Mouse (Mus musculus) gonadal fat pad, adult 2 months (tissue): ENCODE results near the gene Lrsam1. TPM values are rescaled to one million over a fixed set of nuclear protein-coding genes. Genes with fewer than 3 reads are reported as not detected.

ENCODE experiments used
- DNase-seq: peaks from one replicate; pipeline ENCODE4 v3.0.0-alpha.2; 2012; ENCODE audit warnings: low read depth
- polyA plus RNA-seq: library from polyadenylated mRNA; depleted of rRNA; stranded (reverse); fragments of >200 nt; gene quantifications from 2 replicates; pipeline ENCODE4 v1.2.3, GENCODE M21; 2012

Lrsam1 gene
- polyA plus RNA-seq, 1 experiment = 19.3 TPM

GRCm38 (mm10) chr2:32966689-32967631, 5.5 kb upstream of the Lrsam1 start:
- DNase-seq = no peak

DNA sequence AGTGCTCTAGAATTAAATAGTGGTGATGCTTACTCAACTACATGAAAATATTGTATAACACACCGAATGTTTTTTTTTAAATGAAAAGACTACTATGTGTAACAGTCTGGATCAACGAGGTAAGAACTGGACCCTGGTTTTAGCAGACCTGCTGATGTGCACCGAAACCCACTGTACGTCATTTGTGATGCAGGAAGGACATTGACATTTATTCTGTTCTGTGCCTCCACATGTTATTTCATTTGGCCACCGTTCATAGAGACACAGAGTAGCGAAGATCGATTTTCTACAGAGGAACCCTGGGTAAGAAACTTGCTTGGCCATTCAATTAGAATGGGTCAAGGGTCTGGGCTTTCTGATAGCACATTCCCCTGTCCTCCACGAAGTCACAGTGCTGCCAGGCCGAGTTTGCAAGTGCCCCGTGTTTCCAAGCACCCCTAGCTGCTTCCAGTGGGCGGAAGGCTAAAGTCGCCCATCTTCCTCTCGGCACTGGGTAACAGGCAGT, 4.8 kb upstream of the Lrsam1 start:
- no peak for DNase-seq

DNA sequence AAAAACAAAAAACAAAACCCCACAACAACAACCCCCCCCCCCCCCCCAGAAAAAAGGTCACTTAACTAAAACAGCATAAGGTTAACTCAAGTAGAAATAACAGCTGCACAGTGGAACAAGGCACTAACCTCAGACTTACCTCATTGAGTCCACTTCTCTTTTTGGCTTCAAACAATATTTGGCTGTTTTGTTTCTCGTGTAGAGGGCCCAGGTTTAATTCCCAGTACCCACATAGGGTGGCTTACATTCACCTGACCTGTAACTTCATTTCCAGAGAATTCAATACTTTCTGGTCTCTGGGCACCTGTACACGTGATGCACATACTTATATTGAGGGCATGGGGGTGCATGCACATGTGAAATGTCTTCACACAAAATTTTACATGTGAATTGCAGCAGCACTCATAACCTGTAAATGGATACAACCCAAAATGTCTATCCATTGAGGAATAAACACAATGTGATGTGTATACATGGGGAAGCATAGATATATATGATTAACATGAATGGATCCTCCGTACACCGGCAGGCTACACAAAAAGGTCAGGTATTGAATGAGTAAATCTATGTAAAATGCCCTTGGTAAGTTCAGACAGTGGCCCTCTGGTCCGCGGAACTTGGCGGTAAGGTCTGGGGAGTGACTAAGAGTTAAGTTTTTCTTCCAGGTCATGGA, 4.2 kb upstream of the Lrsam1 start:
- no peak for DNase-seq

GRCm38 (mm10) chr2:32964659-32965457, 3.4 kb upstream of the Lrsam1 start:
- no peak for DNase-seq

GRCm38 (mm10) chr2:32963981-32964380, 2.6 kb upstream of the Lrsam1 start:
- no peak for DNase-seq

DNA sequence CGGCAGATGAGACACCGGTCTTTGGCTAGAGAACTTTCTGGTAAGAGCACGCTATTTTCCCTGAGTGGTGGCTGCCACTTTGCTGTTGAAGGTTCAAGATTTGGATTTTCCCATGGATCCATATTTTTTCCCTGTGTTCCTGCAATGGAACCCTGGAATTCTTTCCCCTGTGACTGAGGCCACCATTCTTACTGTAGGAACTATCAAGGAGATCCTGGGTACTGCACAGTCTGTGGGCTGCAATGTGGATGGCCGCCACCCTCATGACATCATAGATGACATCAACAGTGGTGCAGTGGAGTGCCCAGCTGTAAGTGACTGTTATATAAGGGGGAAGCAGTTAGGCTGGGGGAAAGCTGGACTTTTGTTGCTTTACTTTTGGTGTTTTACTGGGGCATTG, 2.1 kb upstream of the Lrsam1 start:
- DNase-seq = no peak

- DNase-seq = no peak
Observed at GRCm38 (mm10) chr2:32962875-32963220, 1.4 kb upstream of the Lrsam1 start.

DNA sequence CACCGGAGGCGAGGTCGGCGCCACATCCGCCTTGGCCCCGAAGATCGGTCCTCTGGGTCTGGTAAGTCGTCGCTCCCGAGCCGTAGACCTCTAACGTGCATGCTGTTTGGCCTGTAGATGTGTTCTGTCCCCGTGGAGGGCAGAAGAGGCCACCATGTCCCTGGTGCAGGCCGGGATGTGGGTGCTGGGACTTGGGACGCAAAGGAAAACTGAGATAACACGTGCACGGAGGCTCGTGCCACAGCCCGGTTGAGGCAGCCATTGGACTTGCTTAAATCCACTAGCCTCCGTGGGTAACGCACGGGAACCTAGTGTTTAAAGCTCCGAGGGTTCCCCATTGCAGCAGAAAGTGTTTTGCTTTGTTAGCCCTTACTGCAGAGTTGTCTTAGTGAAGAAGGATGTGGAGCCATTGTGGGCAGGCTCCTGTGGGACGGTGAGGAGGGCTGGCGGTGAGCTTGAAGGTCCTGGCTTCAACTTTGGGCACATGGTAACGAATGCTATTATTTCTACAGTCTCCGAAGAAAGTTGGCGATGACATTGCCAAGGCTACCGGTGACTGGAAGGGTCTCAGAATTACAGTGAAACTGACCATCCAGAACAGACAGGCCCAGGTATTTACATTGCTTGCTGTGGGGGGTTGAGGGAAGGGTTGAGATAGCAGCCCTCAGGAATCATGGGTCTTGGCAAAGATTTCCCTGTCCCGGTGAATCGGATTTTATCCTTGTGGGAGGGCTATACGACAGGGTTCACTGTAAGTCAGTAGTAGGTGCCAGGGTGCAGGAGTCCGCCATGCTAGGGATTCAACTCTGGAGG, 854 bp upstream of the Lrsam1 start:
- no peak for DNase-seq

DNA sequence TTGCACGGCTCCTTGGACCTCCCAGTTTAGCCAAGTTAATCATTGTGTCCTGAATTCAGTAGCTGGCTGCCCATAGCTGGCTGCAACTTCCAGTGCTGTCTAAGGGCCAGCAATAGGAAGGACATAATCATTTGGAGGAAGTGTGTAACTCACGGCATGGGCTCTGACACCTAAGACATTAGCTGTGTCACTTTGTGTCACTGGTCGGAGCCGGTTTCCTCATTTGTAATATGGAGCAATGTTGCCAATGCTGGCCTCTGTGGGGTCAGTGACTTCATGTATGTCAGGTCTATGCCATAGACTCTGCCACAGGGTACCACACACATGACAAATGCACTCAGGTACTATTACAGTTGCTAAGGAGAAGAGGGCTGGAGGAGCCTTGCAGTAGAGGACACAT, 1.1 kb downstream of the Lrsam1 start:
- no peak for DNase-seq

DNA sequence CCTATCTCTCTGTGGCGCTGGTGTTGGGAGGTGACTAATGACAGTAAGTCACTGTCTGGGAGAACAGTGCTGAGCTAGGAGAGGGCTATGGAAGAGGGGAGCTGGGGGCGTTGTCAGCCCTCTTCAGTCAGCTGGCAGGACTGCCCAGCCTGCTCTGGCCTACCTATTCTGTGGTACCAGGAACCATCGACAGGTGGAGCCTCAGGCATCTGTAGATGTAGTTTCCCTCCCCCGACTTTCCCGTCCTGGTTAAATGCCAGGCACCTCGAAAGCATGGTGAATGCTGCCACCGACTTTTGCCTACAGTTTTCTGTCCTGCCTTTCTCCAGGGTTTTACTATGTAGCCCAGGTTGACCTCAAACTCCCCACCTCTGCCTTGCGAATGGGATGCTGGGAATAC, 4.1 kb downstream of the Lrsam1 start:
- DNase-seq = no peak

DNA sequence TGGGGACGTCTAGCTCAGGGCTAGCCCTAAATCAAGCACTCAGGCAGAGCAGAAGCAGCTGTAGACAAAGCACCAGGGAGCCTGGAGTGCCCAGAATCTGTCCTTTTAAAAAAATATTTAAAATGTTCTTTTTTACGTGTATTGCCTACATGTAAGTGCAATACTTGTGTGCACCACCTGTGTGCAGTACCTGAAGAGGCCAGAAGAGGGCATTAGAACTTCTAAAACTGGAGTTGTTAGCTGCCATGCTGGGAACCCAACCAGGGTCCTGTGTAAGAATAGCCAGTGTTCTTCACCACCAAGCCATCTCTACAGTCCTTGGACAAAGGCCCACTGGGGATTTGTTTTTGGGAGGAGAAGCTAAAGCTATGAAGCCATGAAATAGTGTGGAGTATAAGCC, 6.8 kb downstream of the Lrsam1 start:
- DNase-seq = no peak

DNA sequence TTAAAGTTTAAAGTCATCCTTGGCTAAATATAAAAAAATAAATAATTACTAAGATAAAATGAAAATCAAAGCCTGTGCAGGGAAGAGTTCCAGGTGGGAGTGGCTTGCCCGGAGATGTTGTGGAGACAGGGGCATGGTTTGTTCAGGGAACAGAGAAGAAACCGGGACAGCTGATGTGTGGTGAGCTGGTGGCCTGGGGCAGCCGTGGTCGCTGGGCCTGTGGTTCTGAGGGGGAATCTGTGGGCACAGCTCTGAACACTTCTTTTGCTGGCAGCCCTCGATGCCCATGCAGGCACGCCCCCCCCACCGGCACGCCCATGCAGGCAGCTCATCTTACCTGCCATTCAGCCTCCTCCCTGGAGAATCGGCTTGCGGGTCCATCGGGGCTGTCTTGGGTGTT, 14.0 kb downstream of the Lrsam1 start:
- DNase-seq = no peak

DNA sequence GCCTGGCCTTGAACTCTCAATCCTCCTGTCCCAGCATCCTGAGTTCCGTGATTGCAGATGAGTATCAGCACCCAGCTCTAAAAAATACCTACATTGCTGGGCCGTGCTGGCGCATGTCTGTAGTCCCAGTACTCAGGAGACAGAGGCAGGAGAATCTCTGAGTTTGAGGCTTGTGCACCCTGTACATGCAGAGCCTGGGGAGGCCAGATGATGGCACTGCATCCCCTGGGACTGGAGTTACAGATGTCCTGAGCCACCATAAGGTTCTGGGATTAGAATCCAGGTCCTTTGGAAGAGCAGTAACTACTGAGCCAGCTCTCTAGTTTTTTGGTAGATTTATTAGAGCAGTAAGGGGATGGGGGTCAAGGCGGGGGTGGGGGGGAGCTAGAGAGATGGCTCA, 20.9 kb downstream of the Lrsam1 start:
- DNase-seq = no peak

DNA sequence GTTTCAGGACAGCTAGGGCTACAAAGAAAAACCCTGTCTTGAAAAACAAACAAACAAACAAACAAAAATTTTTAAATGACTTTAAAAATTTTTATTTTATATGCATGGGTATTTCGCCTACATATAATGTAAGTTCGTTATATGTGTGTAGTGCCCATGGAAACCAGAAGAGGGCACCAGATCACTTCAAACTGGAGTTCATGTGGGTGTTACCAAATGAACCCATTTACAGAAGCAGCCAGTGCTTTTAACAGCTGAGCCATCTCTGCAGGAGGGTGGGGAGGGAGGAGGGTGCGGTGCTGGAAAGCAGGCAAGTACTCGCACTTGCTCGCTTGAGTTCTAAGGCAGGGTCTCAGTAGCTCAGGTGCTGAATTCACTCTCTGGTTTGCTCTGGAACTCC, 22.0 kb downstream of the Lrsam1 start:
- no peak for DNase-seq

GRCm38 (mm10) chr2:32938741-32939140, 22.7 kb downstream of the Lrsam1 start:
- no peak for DNase-seq

- no peak for DNase-seq
Observed at GRCm38 (mm10) chr2:32931730-32932129, 29.7 kb downstream of the Lrsam1 start.

DNA sequence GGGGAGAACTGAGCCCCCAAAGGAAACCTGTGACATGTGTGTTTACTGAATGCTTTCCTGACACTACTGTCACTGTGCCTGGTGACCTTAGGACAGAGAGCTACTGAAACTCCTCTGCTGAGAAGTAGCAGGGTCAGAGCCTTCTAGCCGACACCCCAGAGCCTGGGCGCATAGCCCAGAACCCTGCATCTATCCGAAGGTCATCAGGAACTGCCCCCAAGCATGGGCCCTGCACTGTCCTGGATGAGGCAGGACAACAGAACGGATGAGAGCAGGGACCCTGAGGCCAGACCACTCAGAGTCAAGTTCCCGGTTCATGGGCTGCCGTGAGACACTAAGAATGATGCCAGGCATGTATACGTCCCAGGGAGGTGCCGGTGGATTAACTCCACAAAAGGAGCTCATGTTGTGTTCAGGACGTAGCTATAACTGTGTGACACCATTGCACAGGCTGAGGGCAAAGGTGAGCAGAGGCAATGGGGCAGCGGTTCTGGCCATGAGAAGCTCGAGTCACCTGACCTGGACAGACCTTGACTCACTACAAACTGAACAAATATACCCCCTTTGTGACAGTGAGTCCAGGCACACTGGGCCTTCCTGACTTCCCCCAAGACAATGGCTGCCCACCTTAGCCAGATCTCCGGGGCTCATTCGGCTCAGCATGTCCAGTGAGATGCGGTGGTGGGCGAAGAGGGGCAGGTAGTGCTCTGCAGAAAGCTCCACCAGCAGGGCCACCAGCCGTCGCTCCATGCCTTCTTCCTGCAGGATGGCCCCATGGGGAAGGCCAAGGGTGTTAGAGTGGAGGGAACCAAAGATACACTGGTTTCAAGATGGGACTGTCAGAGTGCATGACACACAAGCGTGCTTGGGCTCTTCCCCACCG, 32.2 kb downstream of the Lrsam1 start:
- no peak for DNase-seq

- DNase-seq = no peak
Observed at GRCm38 (mm10) chr2:32928235-32928946, 33.0 kb downstream of the Lrsam1 start.

DNA sequence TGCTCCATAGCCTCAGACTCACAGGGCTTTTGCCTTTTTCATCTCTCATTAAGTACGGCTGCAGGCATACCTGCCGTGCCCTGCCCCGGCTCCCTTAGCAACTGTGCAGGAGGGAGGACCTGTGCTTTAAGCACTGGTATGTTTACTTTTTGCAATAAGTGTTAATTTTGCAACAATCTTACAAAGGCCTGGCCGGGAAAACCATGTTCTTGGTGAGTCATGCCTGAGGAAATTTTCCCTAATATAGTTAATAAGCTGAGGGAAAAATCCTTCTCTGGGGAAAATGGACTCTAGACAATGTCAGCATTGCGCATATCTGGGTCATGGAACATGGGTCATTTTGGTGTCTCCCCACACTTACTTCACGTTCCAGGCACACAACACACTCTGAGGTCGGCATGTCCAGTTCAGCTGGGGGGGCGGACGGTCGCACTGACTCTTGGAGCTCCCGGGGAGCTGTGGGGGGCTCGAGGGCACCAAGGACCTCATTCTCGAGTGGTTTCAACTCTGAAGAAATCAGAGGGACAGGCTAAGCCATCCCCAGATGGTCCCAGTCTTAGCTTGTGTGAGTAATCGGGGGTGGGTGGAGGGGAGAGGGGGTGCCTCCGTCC, 33.7 kb downstream of the Lrsam1 start:
- DNase-seq = peak; percentile 68
